Mouse (Mus musculus) right cerebral cortex, postnatal 14 days (tissue): ENCODE measurements around the gene Kdm6b.

Experiments used
- DNase-seq: peaks from one replicate; pipeline ENCODE4 v3.0.0; 2022

The Kdm6b gene

GRCm38 (mm10) chr11:69413221-69414181, at the start of gene Kdm6b:
Kdm6b (minus strand) TSS chr11:69413675.
- peak; percentile 59 for DNase-seq

GRCm38 (mm10) chr11:69461568-69461967, 48.1 kb upstream of the Kdm6b start:
- no peak for DNase-seq

GRCm38 (mm10) chr11:69459883-69460282, 46.4 kb upstream of the Kdm6b start:
- DNase-seq: no peak

GRCm38 (mm10) chr11:69457006-69457579, 43.6 kb upstream of the Kdm6b start:
- DNase-seq: no peak

GRCm38 (mm10) chr11:69452114-69452867, 38.8 kb upstream of the Kdm6b start:
- DNase-seq: no peak

- DNase-seq: no peak
Measured at GRCm38 (mm10) chr11:69447299-69447698, 33.8 kb upstream of the Kdm6b start.

GRCm38 (mm10) chr11:69443328-69443727, 29.9 kb upstream of the Kdm6b start:
- DNase-seq: no peak

GRCm38 (mm10) chr11:69437291-69437690, 23.8 kb upstream of the Kdm6b start:
- DNase-seq: no peak

GRCm38 (mm10) chr11:69433189-69433588, 19.7 kb upstream of the Kdm6b start:
- no peak for DNase-seq

GRCm38 (mm10) chr11:69432640-69432982, 19.1 kb upstream of the Kdm6b start:
- no peak for DNase-seq

GRCm38 (mm10) chr11:69431829-69432639, 18.6 kb upstream of the Kdm6b start:
- peak; percentile 66 for DNase-seq

GRCm38 (mm10) chr11:69430631-69431030, 17.2 kb upstream of the Kdm6b start:
- no peak for DNase-seq

GRCm38 (mm10) chr11:69429313-69429712, 15.8 kb upstream of the Kdm6b start:
- peak; percentile 55 for DNase-seq

GRCm38 (mm10) chr11:69428751-69429150, 15.3 kb upstream of the Kdm6b start:
- DNase-seq: no peak

- DNase-seq: no peak
Measured at GRCm38 (mm10) chr11:69426246-69426645, 12.8 kb upstream of the Kdm6b start.

GRCm38 (mm10) chr11:69423885-69424284, 10.4 kb upstream of the Kdm6b start:
- DNase-seq: no peak

- no peak for DNase-seq
Measured at GRCm38 (mm10) chr11:69422842-69423241, 9.4 kb upstream of the Kdm6b start.

- no peak for DNase-seq
Measured at GRCm38 (mm10) chr11:69421131-69421977, 7.9 kb upstream of the Kdm6b start.

GRCm38 (mm10) chr11:69420554-69421000, 7.1 kb upstream of the Kdm6b start:
- no peak for DNase-seq

GRCm38 (mm10) chr11:69419813-69420553, 6.5 kb upstream of the Kdm6b start:
- no peak for DNase-seq

- no peak for DNase-seq
Measured at GRCm38 (mm10) chr11:69419443-69419812, 6.0 kb upstream of the Kdm6b start.
